Mouse (Mus musculus) hindbrain, embryonic 12.5 days (tissue): Measurements from ENCODE around the gene Acox1. TPM values are rescaled to one million over a fixed set of nuclear protein-coding genes. Genes with fewer than 3 reads are reported as not detected.

ENCODE experiments used
- ATAC-seq: fragments of 200-750 bp; cut with Nextera tagmentation; 2 replicates; pipeline ENCODE4 v1.8.0; 2017; ENCODE audit warnings: moderate TSS enrichment; ENCODE audit not compliant: low FRiP score
- H3K27ac ChIP-seq: fragments of 300-500 bp; sonication (generic); 2 replicates; pipeline ENCODE4 v1.5.1; 2016; ENCODE audit warnings: mild to moderate bottlenecking
- H3K27me3 ChIP-seq: fragments of 300-500 bp; sonication (generic); 2 replicates; pipeline ENCODE4 v1.6.1; 2016; ENCODE audit warnings: mild to moderate bottlenecking
- H3K36me3 ChIP-seq: fragments of 300-500 bp; sonication (generic); 2 replicates; pipeline ENCODE4 v1.6.1; 2016; ENCODE audit warnings: mild to moderate bottlenecking
- H3K4me1 ChIP-seq: fragments of 300-500 bp; sonication (generic); 2 replicates; pipeline ENCODE4 v1.6.1; 2016
- H3K4me2 ChIP-seq: fragments of 300-500 bp; sonication (generic); replicated peaks from 2 replicates; pipeline ENCODE4 v1.6.1; 2016; ENCODE audit warnings: mild to moderate bottlenecking
- H3K4me3 ChIP-seq: fragments of 300-500 bp; sonication (generic); 2 replicates; pipeline ENCODE4 v1.5.1; 2016; ENCODE audit warnings: mild to moderate bottlenecking
- H3K9ac ChIP-seq: fragments of 300-500 bp; sonication (generic); 2 replicates; pipeline ENCODE4 v1.6.1; 2016; ENCODE audit warnings: mild to moderate bottlenecking, moderate library complexity
- H3K9me3 ChIP-seq: fragments of 300-500 bp; sonication (generic); replicated peaks from 2 replicates; pipeline ENCODE4 v1.6.1; 2016; ENCODE audit warnings: mild to moderate bottlenecking
- WGBS: fragments of 180-500 bp; shearing (Covaris S2); methylation state at CpG from one replicate; pipeline ENCODE4 v1.1.7; 2016; 5-methylcytosine and 5-hydroxymethylcytosine counted together
- polyA plus RNA-seq: library from polyadenylated mRNA; unstranded; fragments of >200 nt; fragmentation: Nextera tagmentation; extraction: Ambion mirVana; gene quantifications from 2 replicates; pipeline ENCODE4 v1.2.1, GENCODE M21; 2016

Acox1 gene
- polyA plus RNA-seq, 1 experiment from 2014 or later: 43.8 TPM

GRCm38 (mm10) chr11:116178411-116179121 lies 20.3 kb downstream of the Acox1 start:
- ATAC-seq: no peak
- H3K4me1 ChIP-seq: no peaks in the 10 kb centered on the region
- 0 out of 2 replicates have a peak overlapping the region, but pooled peaks have one; percentile 8 for H3K9ac ChIP-seq
- no peaks in the 10 kb centered on the region for H3K27me3 ChIP-seq
- H3K27ac ChIP-seq: no peak overlapping the region
- no peak overlapping the region for H3K4me3 ChIP-seq
- H3K36me3 ChIP-seq: peaks cover 79% of the 10 kb centered on the region
- H3K9me3 ChIP-seq: no peaks in the 10 kb centered on the region
- no peak overlapping the region for H3K4me2 ChIP-seq
- 94% methylated on average over 20 of the region's 20 CpGs for WGBS

- Histone ChIP-seq H3K4me3 (no peak overlapping the region), H3K27ac (no peak overlapping the region), H3K27me3 (no peaks in the 10 kb centered on the region), H3K4me1 (no peaks in the 10 kb centered on the region), H3K4me2 (no peak overlapping the region), H3K36me3 (peaks cover 83% of the 10 kb centered on the region), H3K9ac (no peak overlapping the region), H3K9me3 (no peaks in the 10 kb centered on the region)
- ATAC-seq: no peak
- 90% methylated on average over 7 of the region's 7 CpGs for WGBS
Observed at GRCm38 (mm10) chr11:116176010-116176409, 22.8 kb downstream of the Acox1 start.

GRCm38 (mm10) chr11:116174775-116175448 lies 23.9 kb downstream of the Acox1 start:
- no peaks in the 10 kb centered on the region for H3K4me1 ChIP-seq
- no peak overlapping the region for H3K4me2 ChIP-seq
- no peak overlapping the region for H3K4me3 ChIP-seq
- no peak overlapping the region for H3K27ac ChIP-seq
- WGBS: 93% methylated on average over 22 of the region's 22 CpGs
- no peaks in the 10 kb centered on the region for H3K9me3 ChIP-seq
- H3K9ac ChIP-seq: no peak overlapping the region
- no peak for ATAC-seq
- H3K36me3 ChIP-seq: peaks cover 74% of the 10 kb centered on the region
- H3K27me3 ChIP-seq: no peaks in the 10 kb centered on the region

- Histone ChIP-seq H3K9me3 (no peaks in the 10 kb centered on the region), H3K9ac (no peak overlapping the region), H3K4me2 (no peak overlapping the region), H3K27ac (no peak overlapping the region), H3K4me3 (no peak overlapping the region), H3K27me3 (no peaks in the 10 kb centered on the region), H3K4me1 (peaks cover 7% of the 10 kb centered on the region), H3K36me3 (peaks cover 48% of the 10 kb centered on the region)
- 83% methylated on average over 2 of the region's 2 CpGs for whole genome bisulfite sequencing
- no peak for ATAC-seq
Observed at GRCm38 (mm10) chr11:116171959-116172358, 26.9 kb downstream of the Acox1 start.

GRCm38 (mm10) chr11:116170003-116170800 lies 28.6 kb downstream of the Acox1 start:
- no peaks in the 10 kb centered on the region for H3K27me3 ChIP-seq
- H3K4me2 ChIP-seq: no peak overlapping the region
- no peak for ATAC-seq
- WGBS: 92% methylated on average over 5 of the region's 5 CpGs
- H3K36me3 ChIP-seq: peaks cover 43% of the 10 kb centered on the region
- no peaks in the 10 kb centered on the region for H3K9me3 ChIP-seq
- peaks cover 22% of the 10 kb centered on the region for H3K4me1 ChIP-seq
- H3K4me3 ChIP-seq: no peak overlapping the region
- H3K27ac ChIP-seq: no peak overlapping the region
- no peak overlapping the region for H3K9ac ChIP-seq

- H3K27ac ChIP-seq: no peak overlapping the region
- H3K36me3 ChIP-seq: peaks cover 42% of the 10 kb centered on the region
- no peak overlapping the region for H3K4me2 ChIP-seq
- 86% methylated on average over 3 of the region's 3 CpGs for WGBS
- no peak overlapping the region for H3K4me3 ChIP-seq
- H3K9me3 ChIP-seq: no peaks in the 10 kb centered on the region
- H3K9ac ChIP-seq: no peak overlapping the region
- H3K27me3 ChIP-seq: no peaks in the 10 kb centered on the region
- H3K4me1 ChIP-seq: peaks cover 22% of the 10 kb centered on the region
- no peak for ATAC-seq
Observed at GRCm38 (mm10) chr11:116169214-116169613, 29.6 kb downstream of the Acox1 start.

GRCm38 (mm10) chr11:116167884-116168439 lies 30.9 kb downstream of the Acox1 start, which contains the start of gene Fbf1:
Gene Fbf1, minus strand, starts transcription at chr11:116168166.
- Histone ChIP-seq H3K9me3 (no peaks in the 10 kb centered on the region), H3K4me3 (peak within 1 kb of the TSS; percentile 69), H3K4me1 (peaks cover 27% of the 10 kb centered on the region), H3K36me3 (peaks cover 41% of the 10 kb centered on the region), H3K27ac (peak within 1 kb of the TSS; percentile 93), H3K9ac (peak within 1 kb of the TSS; percentile 74), H3K4me2 (peak within 1 kb of the TSS; percentile 74), H3K27me3 (no peaks in the 10 kb centered on the region)
- WGBS: under 1% methylated on average over 40 of the region's 40 CpGs
- ATAC-seq: peak; percentile 98

- no peak for ATAC-seq
- 16% methylated on average over 6 of the region's 6 CpGs for WGBS
- H3K4me1 ChIP-seq: peaks cover 34% of the 10 kb centered on the region
- H3K9me3 ChIP-seq: no peaks in the 10 kb centered on the region
- H3K36me3 ChIP-seq: peaks cover 35% of the 10 kb centered on the region
- H3K9ac ChIP-seq: peak overlapping the region; percentile 74
- H3K4me2 ChIP-seq: peak overlapping the region; percentile 74
- H3K27ac ChIP-seq: peak overlapping the region; percentile 93
- peak overlapping the region; percentile 69 for H3K4me3 ChIP-seq
- H3K27me3 ChIP-seq: no peaks in the 10 kb centered on the region
Observed at GRCm38 (mm10) chr11:116167232-116167631, 31.6 kb downstream of the Acox1 start.

GRCm38 (mm10) chr11:116163002-116163401 lies 35.8 kb downstream of the Acox1 start:
- H3K27ac ChIP-seq: no peak overlapping the region
- H3K9ac ChIP-seq: no peak overlapping the region
- H3K27me3 ChIP-seq: no peaks in the 10 kb centered on the region
- H3K4me2 ChIP-seq: no peak overlapping the region
- ATAC-seq: no peak
- 23% methylated on average over 9 of the region's 9 CpGs for WGBS
- no peak overlapping the region for H3K4me3 ChIP-seq
- H3K4me1 ChIP-seq: peaks cover 34% of the 10 kb centered on the region
- H3K9me3 ChIP-seq: no peaks in the 10 kb centered on the region
- H3K36me3 ChIP-seq: peaks cover 65% of the 10 kb centered on the region

- no peak overlapping the region for H3K27ac ChIP-seq
- no peak for ATAC-seq
- no peaks in the 10 kb centered on the region for H3K9me3 ChIP-seq
- H3K4me3 ChIP-seq: no peak overlapping the region
- H3K4me2 ChIP-seq: no peak overlapping the region
- peaks cover 73% of the 10 kb centered on the region for H3K36me3 ChIP-seq
- no peaks in the 10 kb centered on the region for H3K27me3 ChIP-seq
- 78% methylated on average over 10 of the region's 10 CpGs for WGBS
- H3K4me1 ChIP-seq: peaks cover 33% of the 10 kb centered on the region
- H3K9ac ChIP-seq: no peak overlapping the region
Observed at GRCm38 (mm10) chr11:116162146-116162545, 36.7 kb downstream of the Acox1 start.

GRCm38 (mm10) chr11:116161312-116161711 lies 37.5 kb downstream of the Acox1 start:
- Histone ChIP-seq H3K27ac (no peak overlapping the region), H3K4me1 (peaks cover 24% of the 10 kb centered on the region), H3K27me3 (no peaks in the 10 kb centered on the region), H3K9ac (no peak overlapping the region), H3K36me3 (peaks cover 81% of the 10 kb centered on the region), H3K4me3 (no peak overlapping the region), H3K4me2 (no peak overlapping the region), H3K9me3 (no peaks in the 10 kb centered on the region)
- WGBS: 61% methylated on average over 12 of the region's 12 CpGs
- no peak for ATAC-seq

- Histone ChIP-seq H3K4me2 (no peak overlapping the region), H3K9ac (no peak overlapping the region), H3K4me1 (no peaks in the 10 kb centered on the region), H3K36me3 (peaks cover 100% of the 10 kb centered on the region), H3K27ac (no peak overlapping the region), H3K27me3 (no peaks in the 10 kb centered on the region), H3K9me3 (no peaks in the 10 kb centered on the region), H3K4me3 (no peak overlapping the region)
- no peak for ATAC-seq
- 93% methylated on average over 2 of the region's 2 CpGs for WGBS
Observed at GRCm38 (mm10) chr11:116150960-116151359, 47.9 kb downstream of the Acox1 start.
